Mouse (Mus musculus) adrenal gland, adult 8-10 months (tissue): Measurements from ENCODE around the gene Wdr95. TPM values are rescaled to one million over a fixed set of nuclear protein-coding genes. Genes with fewer than 3 reads are reported as not detected.
"Not testable (repeated sequence)": the region's sequence is repeated elsewhere in the genome, so short reads cannot be mapped to it uniquely, and the experiment has no call there.

ENCODE experiments used
- DNase-seq: peaks from one replicate; pipeline ENCODE4 v3.0.0; 2022
- total RNA-seq, 4 experiments: library from RNA; stranded (reverse); gene quantifications; 2 replicates each; pipeline ENCODE4 v1.2.4; 2022

The Wdr95 gene
- total RNA-seq, 4 experiments from 2014 or later = 0.11 TPM; not detected in 3

GRCm38 (mm10) chr5:149517116-149517515 lies 11.4 kb upstream of the Wdr95 start:
- DNase-seq = no peak

GRCm38 (mm10) chr5:149520806-149521205 lies 7.7 kb upstream of the Wdr95 start:
- DNase-seq = no peak

- no peak for DNase-seq
These were observed 4.6 kb upstream of the Wdr95 start for GRCm38 (mm10) chr5:149523856-149524241.

GRCm38 (mm10) chr5:149524242-149524858 lies 4.1 kb upstream of the Wdr95 start:
- DNase-seq = peak; percentile 56

GRCm38 (mm10) chr5:149525055-149525785 lies 3.3 kb upstream of the Wdr95 start:
- DNase-seq = no peak

GRCm38 (mm10) chr5:149526467-149526951 lies 2.0 kb upstream of the Wdr95 start:
- DNase-seq = peak; percentile 5

- not testable (repeated sequence) for DNase-seq
These were observed 1.2 kb upstream of the Wdr95 start for GRCm38 (mm10) chr5:149527292-149527691.

GRCm38 (mm10) chr5:149533847-149534246 lies 5.4 kb downstream of the Wdr95 start:
- DNase-seq = no peak

- no peak for DNase-seq
These were observed 7.5 kb downstream of the Wdr95 start for GRCm38 (mm10) chr5:149536005-149536404.

GRCm38 (mm10) chr5:149537796-149538511 lies 9.5 kb downstream of the Wdr95 start:
- no peak for DNase-seq

GRCm38 (mm10) chr5:149538531-149538930 lies 10.1 kb downstream of the Wdr95 start:
- no peak for DNase-seq

GRCm38 (mm10) chr5:149539051-149539450 lies 10.6 kb downstream of the Wdr95 start:
- DNase-seq = no peak

- no peak for DNase-seq
These were observed 22.7 kb downstream of the Wdr95 start for GRCm38 (mm10) chr5:149551179-149551578.

- no peak for DNase-seq
These were observed 24.3 kb downstream of the Wdr95 start for GRCm38 (mm10) chr5:149552742-149553141.

- no peak for DNase-seq
These were observed 24.9 kb downstream of the Wdr95 start for GRCm38 (mm10) chr5:149553373-149553772.

GRCm38 (mm10) chr5:149554397-149554796 lies 25.9 kb downstream of the Wdr95 start:
- no peak for DNase-seq

GRCm38 (mm10) chr5:149560903-149561588 lies 32.6 kb downstream of the Wdr95 start:
- DNase-seq = no peak

GRCm38 (mm10) chr5:149566026-149566425 lies 37.5 kb downstream of the Wdr95 start:
- DNase-seq = no peak

- DNase-seq = peak; percentile 13
These were observed 38.5 kb downstream of the Wdr95 start for GRCm38 (mm10) chr5:149566957-149567356.

- DNase-seq = no peak
These were observed 40.5 kb downstream of the Wdr95 start for GRCm38 (mm10) chr5:149568993-149569392.

GRCm38 (mm10) chr5:149576977-149577376 lies 48.5 kb downstream of the Wdr95 start:
- DNase-seq = no peak

GRCm38 (mm10) chr5:149577449-149577848 lies 49.0 kb downstream of the Wdr95 start:
- DNase-seq = no peak
